Mouse (Mus musculus): Measurements from ENCODE around the gene Med12.
"Not testable (repeated sequence)": the region's sequence is repeated elsewhere in the genome, so short reads cannot be mapped to it uniquely, and the experiment has no call there.

Gene Med12

DNA sequence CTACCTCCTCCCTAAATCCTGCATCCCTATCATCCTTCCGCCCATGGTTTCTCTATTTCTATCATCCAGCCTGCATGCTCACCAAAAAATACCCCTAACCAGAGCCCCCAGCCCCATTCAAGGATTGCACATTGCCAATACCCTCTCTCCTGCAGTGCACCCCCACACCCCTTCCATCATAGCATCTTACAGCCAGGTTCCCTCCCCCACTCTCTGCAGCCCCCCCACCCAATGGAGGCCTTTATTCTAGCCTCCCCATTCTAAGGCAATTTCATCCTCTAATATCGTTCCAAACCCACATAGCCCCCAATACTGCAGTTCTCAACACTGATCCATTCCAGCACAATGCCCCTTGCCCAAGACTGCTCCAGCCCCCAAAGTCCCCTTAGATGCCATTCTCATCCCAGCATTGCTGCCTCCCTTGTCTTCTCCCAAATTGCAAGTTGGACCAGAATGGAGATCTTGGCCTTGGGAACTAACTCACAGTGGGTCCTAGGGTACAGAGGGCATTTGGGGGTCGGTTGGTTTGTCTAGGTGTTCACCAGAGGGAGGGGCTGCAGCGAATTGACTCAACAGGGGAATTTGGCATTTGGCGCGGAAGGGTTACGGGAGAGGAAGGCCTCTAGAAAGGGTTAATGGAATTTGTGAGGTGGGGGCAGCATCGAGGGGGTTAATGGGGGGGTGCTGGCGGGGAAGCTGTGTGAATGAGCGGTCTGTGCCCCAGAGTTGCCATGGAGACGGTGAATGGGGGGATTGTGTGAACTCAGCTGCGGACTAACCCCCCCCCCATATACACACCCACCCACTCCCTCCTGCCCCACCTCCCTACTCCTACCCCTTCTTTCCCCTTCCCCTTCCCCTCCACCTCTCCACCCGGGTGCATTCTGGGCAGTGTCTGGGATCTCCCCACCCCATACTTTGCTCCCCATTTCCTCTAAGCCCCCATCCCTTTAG is 25.9 kb downstream of the Med12 start:
- no peak for DNase-seq (ENCODE audit: extremely low read depth, insufficient read length, low spot score)

DNA sequence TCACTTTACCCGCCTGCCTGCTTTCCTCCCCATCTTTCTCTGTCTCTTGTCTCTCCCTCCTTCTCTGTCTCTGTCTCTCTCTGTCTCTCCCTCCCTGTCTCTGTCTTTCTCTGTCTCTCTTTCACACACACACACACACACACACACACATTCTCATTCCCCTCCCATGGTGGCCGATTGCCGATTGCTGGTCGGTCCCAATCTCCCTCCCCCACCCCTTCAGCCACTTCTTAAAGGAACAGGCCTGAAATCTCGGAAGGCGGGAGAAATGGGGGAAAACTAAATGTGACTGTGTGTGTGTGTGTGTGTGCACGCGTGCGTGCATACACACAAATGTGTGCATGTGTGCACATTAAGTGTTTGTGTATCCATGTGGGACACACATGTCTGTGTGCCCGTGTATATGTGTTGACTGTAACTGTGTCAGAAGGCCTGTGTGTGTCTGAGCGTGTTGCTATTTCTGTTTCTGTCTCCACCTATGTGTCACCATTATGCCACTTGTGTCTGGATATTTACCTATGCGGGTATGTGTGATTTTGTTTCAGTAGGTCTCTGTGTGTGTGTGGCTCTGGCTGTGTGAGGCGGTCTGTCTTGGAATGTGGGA is 26.7 kb downstream of the Med12 start:
- no peak for DNase-seq (ENCODE audit: extremely low read depth, insufficient read length, low spot score)

DNA sequence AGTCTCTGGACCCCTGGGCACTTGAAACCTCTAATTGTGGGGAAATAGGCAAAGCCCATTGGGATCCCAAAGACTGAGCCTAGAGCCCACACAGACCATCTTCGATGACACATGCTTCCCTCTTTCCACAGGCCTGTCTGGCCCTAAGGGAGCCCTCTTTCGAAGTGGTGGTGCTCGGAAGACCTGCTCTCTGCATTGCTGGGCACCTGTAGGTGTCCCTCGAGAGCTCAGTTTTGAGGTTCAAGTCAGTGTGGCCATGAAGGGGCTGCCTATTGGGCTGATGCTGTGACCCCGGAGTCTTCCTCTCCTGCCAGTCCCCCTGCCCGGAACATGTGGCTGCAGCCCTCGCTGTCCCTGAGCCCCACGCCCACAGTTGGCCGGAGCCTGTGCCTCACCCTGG is 27.8 kb downstream of the Med12 start:
- no peak for DNase-seq (ENCODE audit: extremely low read depth, insufficient read length, low spot score)

DNA sequence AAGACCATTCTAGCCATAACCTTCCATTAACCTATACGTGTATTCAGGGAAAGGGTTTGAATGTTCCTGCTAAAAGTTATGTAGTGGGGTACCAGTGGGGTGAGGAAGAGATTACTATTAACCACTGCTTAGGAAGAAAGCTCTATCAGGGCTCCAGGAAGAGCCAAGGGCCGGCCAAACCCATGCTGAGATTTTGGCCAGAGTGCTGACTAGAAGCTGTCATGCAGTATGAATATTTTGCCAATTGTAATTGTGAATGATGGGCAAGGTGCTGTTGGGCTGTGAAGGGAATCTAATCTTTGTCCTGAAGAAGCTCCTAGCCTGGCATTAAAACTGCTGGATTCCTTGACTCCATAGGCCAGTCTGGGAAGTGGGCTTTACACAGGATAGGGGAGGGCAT is 30.8 kb downstream of the Med12 start:
- DNase-seq (ENCODE audit: extremely low read depth, insufficient read length, low spot score): no peak

DNA sequence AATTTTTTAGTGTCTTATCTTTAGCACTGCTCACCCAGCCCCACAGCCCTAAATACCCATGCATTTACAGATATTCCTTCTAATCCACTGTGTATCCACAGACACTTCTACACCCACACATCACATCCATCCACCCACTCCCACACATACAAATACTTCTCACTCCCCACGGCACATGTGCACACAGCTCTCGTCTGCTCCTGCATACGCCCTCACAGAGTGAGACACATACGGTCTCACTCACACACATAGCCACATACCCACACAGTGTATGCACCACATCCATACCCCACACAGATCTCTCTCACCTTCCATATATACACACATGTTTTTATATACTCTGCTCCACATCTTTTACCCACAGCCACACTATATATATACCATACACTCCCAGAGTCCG is 35.5 kb downstream of the Med12 start:
- no peak for DNase-seq (ENCODE audit: extremely low read depth, insufficient read length, low spot score)

DNA sequence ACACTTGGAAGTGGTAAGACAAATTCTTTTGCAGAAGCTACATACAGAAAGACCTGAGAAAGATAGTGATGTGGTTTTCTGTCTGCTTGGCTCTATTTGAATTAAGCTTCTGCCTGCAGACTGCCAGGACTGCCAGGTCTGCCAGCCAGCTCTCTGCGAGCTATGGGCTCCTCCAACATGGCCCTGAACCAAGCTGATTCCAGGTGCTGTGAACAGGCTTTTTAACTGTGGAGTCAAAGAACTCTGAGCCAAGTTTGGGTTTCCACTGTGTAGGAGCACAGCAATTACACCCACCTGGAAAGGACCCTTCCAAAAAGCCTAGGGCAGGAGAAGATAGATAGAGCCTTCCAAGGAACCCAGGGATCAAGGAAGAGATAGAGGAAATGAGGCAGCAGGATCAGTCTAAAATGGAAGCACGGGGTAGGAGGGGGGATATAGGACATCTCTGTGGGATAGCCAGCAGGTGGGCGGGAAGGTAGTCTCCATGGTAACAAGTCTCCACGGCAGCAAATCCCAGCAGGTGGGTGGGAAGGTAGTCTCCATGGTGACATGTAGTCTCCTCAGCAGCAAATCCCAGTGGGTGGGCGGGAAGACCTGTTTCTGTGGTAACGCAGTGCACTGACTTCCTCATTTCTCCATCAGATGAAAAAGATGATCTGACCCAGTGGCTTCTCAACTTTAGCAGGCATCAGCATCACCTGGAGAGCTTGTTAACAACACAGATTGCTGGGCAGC is 40.0 kb downstream of the Med12 start:
- no peak for DNase-seq (ENCODE audit: extremely low read depth, insufficient read length, low spot score)

DNA sequence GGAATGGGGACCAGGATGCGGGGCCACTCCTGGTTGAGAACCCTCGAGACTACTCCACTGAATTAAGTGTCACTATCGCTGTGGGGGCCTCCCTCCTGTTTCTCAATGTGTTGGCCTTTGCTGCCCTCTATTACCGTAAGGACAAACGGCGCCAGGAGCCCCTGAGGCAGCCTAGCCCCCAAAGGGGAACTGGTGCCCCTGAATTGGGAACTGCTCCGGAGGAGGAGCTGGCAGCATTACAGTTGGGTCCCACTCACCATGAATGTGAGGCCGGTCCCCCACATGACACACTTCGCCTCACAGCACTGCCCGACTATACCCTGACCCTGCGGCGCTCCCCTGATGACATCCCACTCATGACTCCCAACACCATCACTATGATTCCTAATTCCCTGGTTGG is 45.9 kb downstream of the Med12 start:
- no peak for DNase-seq (ENCODE audit: extremely low read depth, insufficient read length, low spot score)

DNA sequence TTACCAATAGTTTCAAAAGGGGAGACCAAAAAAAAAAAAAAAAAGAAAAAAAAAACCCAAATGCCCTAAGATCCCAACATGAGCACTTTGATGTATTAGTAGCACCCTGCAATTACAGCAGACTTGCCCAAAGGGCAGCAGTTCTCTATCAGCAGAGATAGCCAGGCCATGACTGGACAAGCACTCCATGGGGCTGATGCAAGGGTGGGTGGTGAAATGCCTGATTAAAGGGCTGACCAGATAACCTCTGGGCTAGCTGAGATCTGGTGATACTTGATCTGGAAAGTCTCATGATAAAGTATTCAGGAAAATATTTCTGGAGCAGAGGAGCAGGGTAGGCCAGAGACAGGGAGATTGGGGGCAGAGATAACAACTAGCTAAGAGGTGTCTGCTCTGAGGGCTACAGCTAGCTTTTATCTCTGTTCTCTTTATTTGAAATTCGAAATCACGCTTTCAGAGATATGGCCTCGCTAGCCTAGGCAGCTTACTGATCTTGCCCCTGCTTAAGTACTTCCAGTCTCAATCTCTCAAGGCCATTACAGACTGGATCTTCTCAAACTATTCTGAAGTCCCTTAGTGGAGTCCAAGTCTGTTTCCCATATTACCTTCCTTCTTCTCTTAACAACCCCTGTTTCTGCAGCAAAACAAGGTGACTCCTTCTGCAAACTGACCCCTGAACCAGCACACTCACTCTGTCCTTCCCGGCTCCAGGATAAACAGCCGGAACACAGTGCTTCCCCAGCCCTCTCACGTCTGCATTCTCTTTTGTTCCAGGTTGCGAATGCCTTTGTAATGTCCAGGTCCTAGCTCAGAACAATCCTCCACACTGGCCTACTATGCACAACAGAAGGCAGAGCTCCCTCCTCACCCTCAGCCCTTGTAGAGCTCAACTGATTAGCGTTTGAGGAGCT is 52.4 kb downstream of the Med12 start:
- no peak for DNase-seq (ENCODE audit: extremely low read depth, insufficient read length, low spot score)

DNA sequence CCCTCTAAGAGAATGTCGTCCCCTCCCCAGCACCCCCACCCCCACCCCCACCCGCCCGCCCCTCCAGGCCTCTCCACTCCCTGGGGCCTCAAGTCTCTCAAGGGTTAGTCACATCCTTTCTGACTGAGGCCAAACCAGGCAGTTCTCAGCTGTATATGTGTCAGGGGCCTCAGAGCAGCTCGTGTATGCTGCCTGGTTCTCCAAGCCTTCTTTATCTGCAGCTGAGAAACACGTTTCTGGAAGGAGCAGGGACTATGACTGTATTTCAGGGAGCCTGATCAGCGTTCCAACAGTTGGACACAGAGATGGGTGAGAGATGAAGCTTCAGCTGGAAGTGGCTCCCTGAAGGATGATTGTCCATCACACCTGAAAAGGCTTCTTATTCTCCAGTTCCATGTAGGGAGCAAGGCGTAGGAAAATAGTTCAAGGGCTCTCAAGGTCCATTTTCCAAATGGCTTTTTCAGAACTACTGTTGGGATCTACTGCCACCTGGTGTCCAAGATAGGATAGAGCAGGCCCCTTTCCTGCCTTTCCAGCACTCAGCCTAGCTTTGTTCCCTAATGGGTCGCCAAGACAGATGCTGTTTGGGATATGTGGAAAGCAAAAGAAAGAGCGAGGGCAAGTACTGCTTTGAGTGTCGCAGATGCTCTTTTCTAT is 55.7 kb downstream of the Med12 start:
- peak; percentile 36 for DNase-seq (ENCODE audit: extremely low read depth, insufficient read length, low spot score)

DNA sequence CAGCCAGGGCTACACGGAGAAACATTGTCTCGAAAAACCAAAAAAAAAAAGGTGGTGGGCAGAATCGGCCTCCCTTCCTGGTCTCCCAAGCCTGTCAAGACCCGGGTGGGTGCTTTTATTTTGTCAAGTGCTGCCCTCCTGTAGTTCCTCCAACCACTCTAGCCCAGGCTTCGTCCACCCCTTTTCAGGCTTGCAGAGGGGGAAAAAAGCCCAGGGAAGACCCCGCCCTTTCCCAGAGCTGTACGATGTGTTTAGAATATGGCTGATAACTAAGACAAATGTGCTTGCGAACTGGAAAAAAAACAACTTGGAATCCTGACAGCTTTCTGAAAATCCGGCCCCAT is 58.2 kb downstream of the Med12 start:
- DNase-seq (ENCODE audit: extremely low read depth, insufficient read length, low spot score): no peak

DNA sequence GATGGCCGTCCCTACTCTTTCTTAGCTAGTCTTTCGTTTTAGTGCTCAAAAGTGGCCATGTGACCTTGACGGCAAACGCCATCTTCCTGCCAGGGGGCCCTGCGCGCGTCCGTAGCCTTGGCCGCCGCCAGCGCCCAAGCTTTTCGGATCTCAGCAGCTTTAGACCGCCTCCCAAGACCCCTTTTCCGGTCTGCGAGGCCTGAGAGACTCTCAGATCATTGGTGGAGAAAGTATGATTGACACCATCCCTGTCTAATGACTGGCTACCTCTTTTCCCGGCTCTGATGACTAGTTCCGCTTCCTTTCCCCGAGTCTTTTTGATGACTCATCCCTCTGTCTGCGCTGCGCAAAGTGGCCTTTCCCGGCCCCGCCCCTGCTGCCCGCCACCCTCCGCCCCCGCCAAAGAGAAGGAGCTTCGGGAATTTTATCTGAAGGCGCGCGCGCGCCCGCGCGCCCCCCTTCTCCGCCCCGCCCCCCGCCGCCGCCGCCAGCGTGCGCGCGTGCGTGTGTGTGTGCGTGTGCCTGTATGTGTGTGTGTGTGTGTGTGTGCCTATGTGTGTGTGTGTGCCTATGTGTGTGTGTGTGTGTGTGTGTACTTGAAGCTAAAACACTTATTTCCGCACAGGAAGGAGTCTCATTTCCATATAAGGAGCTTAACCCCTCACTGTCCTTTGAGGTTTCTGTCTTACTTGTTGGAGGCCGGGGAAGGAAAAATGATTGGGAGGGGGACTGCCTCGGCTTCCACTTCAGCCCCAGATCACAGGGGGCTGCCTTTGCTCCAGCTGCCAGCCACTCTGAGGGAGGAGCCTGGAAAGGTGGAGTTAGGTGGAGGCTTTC is 58.8 kb downstream of the Med12 start:
- peak; percentile 93 for DNase-seq (ENCODE audit: extremely low read depth, insufficient read length, low spot score)

DNA sequence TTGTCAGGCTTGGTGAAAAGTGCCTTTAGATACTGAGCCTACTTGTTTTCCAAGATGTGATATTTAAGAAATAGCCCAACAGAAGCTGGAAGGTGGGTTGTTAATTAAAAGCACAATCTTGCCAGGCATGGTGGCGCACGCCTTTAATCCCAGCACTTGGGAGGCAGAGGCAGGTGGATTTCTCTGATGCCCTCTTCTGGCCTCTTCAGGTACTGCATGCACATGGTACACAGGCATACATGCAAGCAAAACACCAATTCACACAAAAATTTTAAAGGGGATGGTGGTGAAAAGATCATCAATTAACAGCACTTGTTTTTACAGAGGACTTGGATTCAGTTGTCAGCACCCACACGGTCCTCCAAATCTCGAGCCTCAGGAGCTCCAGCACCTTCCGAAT is 60.8 kb downstream of the Med12 start:
- DNase-seq (ENCODE audit: extremely low read depth, insufficient read length, low spot score): no peak

DNA sequence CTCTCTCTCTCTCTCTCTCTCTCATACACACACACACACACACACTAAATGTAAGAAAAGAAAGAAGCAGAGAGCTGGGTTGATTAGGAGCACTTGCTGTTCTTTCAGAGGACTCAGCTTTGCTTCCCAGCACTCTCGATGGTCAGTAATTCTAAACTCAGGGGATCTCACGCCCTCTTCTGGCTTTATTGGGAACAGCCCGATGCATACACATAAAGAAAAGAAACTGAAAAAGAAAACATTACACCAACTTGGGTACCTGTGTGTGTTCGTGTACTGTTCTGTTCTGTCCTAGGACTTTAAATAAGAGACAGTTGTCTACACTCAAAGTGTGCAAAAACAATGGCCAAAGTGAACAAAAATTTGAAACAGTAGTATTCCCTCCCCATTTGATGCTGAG is 64.8 kb downstream of the Med12 start:
- DNase-seq (ENCODE audit: extremely low read depth, insufficient read length, low spot score): no peak

DNA sequence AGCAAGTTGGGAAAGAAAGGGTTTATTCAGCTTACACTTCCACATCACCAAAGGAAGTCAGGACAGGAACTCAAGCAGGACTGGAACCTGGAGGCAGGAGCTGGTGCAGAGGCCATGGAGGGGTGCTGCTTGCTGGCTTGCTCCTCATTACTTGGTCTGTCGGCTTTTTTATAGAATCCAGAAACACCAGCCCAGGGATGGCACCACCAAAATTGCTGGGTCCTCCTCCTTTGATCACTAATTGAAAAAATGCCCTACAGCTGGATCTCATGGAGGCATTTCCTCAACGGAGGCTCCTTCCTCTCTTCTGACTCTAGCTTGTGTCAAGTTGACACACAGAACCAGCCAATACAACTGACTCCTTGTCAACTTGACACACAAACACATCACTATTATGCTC is 69.0 kb downstream of the Med12 start:
- not testable (repeated sequence) for DNase-seq (ENCODE audit: extremely low read depth, insufficient read length, low spot score)

DNA sequence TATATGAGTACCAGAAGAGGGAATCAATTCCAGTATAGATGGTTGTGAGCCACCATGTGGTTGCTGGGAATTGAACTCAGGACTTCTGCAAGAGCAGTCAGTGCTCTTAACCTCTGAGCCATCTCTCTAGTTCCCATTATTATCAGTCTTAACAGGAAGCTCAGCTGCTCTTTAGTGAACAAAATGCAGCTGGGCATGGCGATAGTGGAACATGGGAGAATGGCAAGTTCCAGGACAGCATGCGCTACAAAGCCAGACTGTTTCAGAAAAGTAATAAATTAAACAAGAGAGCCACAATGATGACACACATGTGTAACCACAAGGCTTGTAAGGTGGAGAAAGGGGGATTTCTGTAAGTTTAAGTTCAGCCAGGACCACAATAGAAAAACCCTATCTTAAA is 71.6 kb downstream of the Med12 start:
- no peak for DNase-seq (ENCODE audit: extremely low read depth, insufficient read length, low spot score)

DNA sequence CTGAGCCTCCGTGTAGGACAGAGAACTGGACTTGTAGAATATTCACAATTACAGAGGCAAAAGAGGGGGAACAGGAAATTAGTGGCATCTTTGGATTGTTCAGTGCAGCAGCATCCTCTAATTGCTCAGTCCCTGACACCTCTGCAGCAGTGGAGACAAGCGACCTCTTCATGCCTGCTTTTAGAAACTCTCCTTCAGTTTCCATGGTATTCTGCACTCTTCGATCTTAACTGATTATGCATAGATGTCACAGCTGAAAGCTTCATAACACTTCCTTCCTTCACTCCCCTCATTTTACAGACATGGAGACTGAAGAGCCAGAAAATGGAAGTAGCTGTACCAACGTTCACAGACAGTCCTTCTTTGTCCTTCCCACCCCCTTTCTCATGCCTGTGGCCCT is 72.6 kb downstream of the Med12 start:
- no peak for DNase-seq (ENCODE audit: extremely low read depth, insufficient read length, low spot score)
